Comparison of ENCODE assay signal across 12 mouse cellular contexts in genomic region chr6:77050690-77051089, GRCm38 (mm10).
A peak's percentile ranks its signal among the peaks of the same experiment; 100 is the strongest.
DNase-seq lines count a peak whose midpoint lies in the region; ATAC-seq lines count a peak whose summit lies in the region.
"Had no signal": no experiment of that assay in that cellular context is flagged by ENCODE, and none has a peak within 500 bp of the region (broad histone marks: within the 10 kb centered on the region; RNA-seq: fewer than 3 reads in every experiment).

No protein-coding gene starts in this region.

- no peak overlapping the region for H3K9ac ChIP-seq in forebrain, embryonic 14.5 days (ENCODE audit: low read length)
- H3K9ac ChIP-seq in midbrain, embryonic 12.5 days (replicated peaks) = no peak overlapping the region
- no peak overlapping the region for H3K9ac ChIP-seq in kidney, embryonic 15.5 days
- H3K9ac ChIP-seq: limb, embryonic 12.5 days had no signal

- DNase-seq in ES-CJ7 (ENCODE audit: low read depth, low spot score) (peak; percentile 53), R1 (ENCODE audit: low read depth, low spot score) (peak; percentile 84)
- DNase-seq in forebrain, embryonic 14.5 days (ENCODE audit: low spot score) = peak; percentile 88
- no peak for DNase-seq in heart, postnatal 10 days
- DNase-seq in spleen, postnatal 14 days (ENCODE audit: low spot score in 2 of 2) = no peak
- no peak for DNase-seq in left cerebral cortex, adult 9 months (ENCODE audit: low spot score in 2 of 2)
- DNase-seq: adrenal gland, adult 8-10 months; kidney, postnatal 10 days had no signal

- no peaks in the 10 kb centered on the region for H3K27me3 ChIP-seq in forebrain, embryonic 14.5 days (replicated peaks; ENCODE audit: control insufficient read depth, insufficient read depth, low read length)
- no peaks in the 10 kb centered on the region for H3K27me3 ChIP-seq in midbrain, embryonic 12.5 days
- no peaks in the 10 kb centered on the region for H3K27me3 ChIP-seq in kidney, embryonic 15.5 days
- H3K27me3 ChIP-seq: limb, embryonic 12.5 days had no signal

- H3K27ac ChIP-seq in forebrain, embryonic 14.5 days (ENCODE audit: low read depth, low read length) = no peak overlapping the region
- H3K27ac ChIP-seq in midbrain, embryonic 12.5 days (replicated peaks) = peak overlapping the region; percentile 46; the same call in 1 of the 2 replicates
- no peak overlapping the region for H3K27ac ChIP-seq in kidney, embryonic 15.5 days
- H3K27ac ChIP-seq: limb, embryonic 12.5 days; macrophage had no signal

- no peaks in the 10 kb centered on the region for H3K36me3 ChIP-seq in forebrain, embryonic 14.5 days (ENCODE audit: control insufficient read depth, insufficient read depth, low read length)
- H3K36me3 ChIP-seq in midbrain, embryonic 12.5 days = no peaks in the 10 kb centered on the region
- no peaks in the 10 kb centered on the region for H3K36me3 ChIP-seq in kidney, embryonic 15.5 days
- H3K36me3 ChIP-seq: limb, embryonic 12.5 days had no signal

- peak; percentile 88 for ATAC-seq in forebrain, embryonic 14.5 days
- ATAC-seq in midbrain, embryonic 12.5 days (ENCODE audit: low FRiP score, low read depth) = peak; percentile 72
- ATAC-seq in kidney, embryonic 15.5 days (replicated peaks; ENCODE audit: low FRiP score) = no peak

- no peak overlapping the region for H3K4me3 ChIP-seq in forebrain, embryonic 14.5 days (ENCODE audit: low read depth, low read length)
- H3K4me3 ChIP-seq in midbrain, embryonic 12.5 days = no peak overlapping the region
- no peak overlapping the region for H3K4me3 ChIP-seq in kidney, embryonic 15.5 days (replicated peaks)
- H3K4me3 ChIP-seq: limb, embryonic 12.5 days had no signal

- H3K9me3 ChIP-seq in forebrain, embryonic 14.5 days (replicated peaks; ENCODE audit: control insufficient read depth, low read length) = no peaks in the 10 kb centered on the region
- no peaks in the 10 kb centered on the region for H3K9me3 ChIP-seq in midbrain, embryonic 12.5 days
- no peaks in the 10 kb centered on the region for H3K9me3 ChIP-seq in kidney, embryonic 15.5 days (replicated peaks)
- H3K9me3 ChIP-seq: limb, embryonic 12.5 days had no signal

- intact Hi-C loops in heart, postnatal 10 days (cut with DNase I) = no loop called here

- peaks cover 12% of the 10 kb centered on the region; the same call in 1 of the 2 replicates for H3K4me1 ChIP-seq in forebrain, embryonic 14.5 days (ENCODE audit: control insufficient read depth, insufficient read depth, low read length)
- H3K4me1 ChIP-seq in midbrain, embryonic 12.5 days = peaks cover 23% of the 10 kb centered on the region
- no peaks in the 10 kb centered on the region for H3K4me1 ChIP-seq in kidney, embryonic 15.5 days
- H3K4me1 ChIP-seq: limb, embryonic 12.5 days had no signal

- no peak overlapping the region for H3K4me2 ChIP-seq in forebrain, embryonic 14.5 days (ENCODE audit: low read length)
- no peak overlapping the region for H3K4me2 ChIP-seq in midbrain, embryonic 12.5 days (replicated peaks)
- no peak overlapping the region for H3K4me2 ChIP-seq in kidney, embryonic 15.5 days
- H3K4me2 ChIP-seq: limb, embryonic 12.5 days had no signal

- WGBS in forebrain, embryonic 14.5 days = 12% methylated on average over 3 of the region's 3 CpGs
- WGBS in midbrain, embryonic 12.5 days = 18% methylated on average over 3 of the region's 3 CpGs
- 36% methylated on average over 3 of the region's 3 CpGs for WGBS in kidney, embryonic 15.5 days

Comparison
In these comparisons a context has a peak if more than half of its experiments do, and no peak if none do; other contexts are left out.
1. DNase-seq: peak in ES-CJ7 (single experiment), R1 (single experiment) and forebrain, embryonic 14.5 days (single experiment); none in heart, postnatal 10 days (0 of 2), spleen, postnatal 14 days (0 of 2) and left cerebral cortex, adult 9 months (0 of 2).